In genomic region chr19:58060854-58061358, GRCm38 (mm10) we compare ENCODE assay signal across 9 mouse cellular contexts.
DNase-seq lines count a peak whose midpoint lies in the region; ATAC-seq and TF ChIP-seq lines count a peak whose summit lies in the region.
"Had no signal": no experiment of that assay in that cellular context is flagged by ENCODE, and none has a peak within 500 bp of the region (broad histone marks: within the 10 kb centered on the region; RNA-seq: fewer than 3 reads in every experiment).

No protein-coding gene starts in this region.

- H3K36me3 ChIP-seq in liver, embryonic 11.5 days (ENCODE audit: control insufficient read depth, insufficient read depth, low read length), result no peaks in the 10 kb centered on the region
- H3K36me3 ChIP-seq in forebrain, embryonic 16.5 days (ENCODE audit: control insufficient read depth, insufficient read depth), result no peaks in the 10 kb centered on the region
- no peaks in the 10 kb centered on the region for H3K36me3 ChIP-seq in limb, embryonic 12.5 days
- no peaks in the 10 kb centered on the region for H3K36me3 ChIP-seq in stomach, postnatal 0 days (ENCODE audit: control insufficient read depth, insufficient read depth, low read length)

- intact Hi-C loops in left cerebral cortex, postnatal 14 days (cut with DNase I), result no loop called here

- H3K4me3 ChIP-seq in liver, embryonic 11.5 days (ENCODE audit: low read depth, low read length), result no peak overlapping the region
- no peak overlapping the region; the same call in 1 of the 2 replicates for H3K4me3 ChIP-seq in forebrain, embryonic 16.5 days (replicated peaks; ENCODE audit: low read length)
- H3K4me3 ChIP-seq in limb, embryonic 12.5 days (replicated peaks), result no peak overlapping the region
- H3K4me3 ChIP-seq in stomach, postnatal 0 days (ENCODE audit: low read depth, low read length), result no peak overlapping the region

- H3K4me1 ChIP-seq in liver, embryonic 11.5 days (replicated peaks; ENCODE audit: control insufficient read depth, insufficient read depth, low read length), result peaks cover 15% of the 10 kb centered on the region
- peaks cover 37% of the 10 kb centered on the region for H3K4me1 ChIP-seq in forebrain, embryonic 16.5 days (replicated peaks; ENCODE audit: control insufficient read depth, insufficient read depth, low read length)
- peaks cover 19% of the 10 kb centered on the region for H3K4me1 ChIP-seq in limb, embryonic 12.5 days (replicated peaks)
- H3K4me1 ChIP-seq in stomach, postnatal 0 days (replicated peaks; ENCODE audit: control insufficient read depth, insufficient read depth), result no peaks in the 10 kb centered on the region; the same call in 1 of the 2 replicates

- no peak overlapping the region for H3K27ac ChIP-seq in liver, embryonic 11.5 days (ENCODE audit: low read depth, low read length)
- H3K27ac ChIP-seq in forebrain, embryonic 16.5 days (ENCODE audit: low read length), result no peak overlapping the region
- H3K27ac ChIP-seq in limb, embryonic 12.5 days, result 0 out of 2 replicates have a peak overlapping the region, but pooled peaks have one; percentile 45
- H3K27ac ChIP-seq in stomach, postnatal 0 days (replicated peaks), result no peak overlapping the region

- H3K4me2 ChIP-seq in liver, embryonic 11.5 days, result no peak overlapping the region
- peak overlapping the region; percentile 42 for H3K4me2 ChIP-seq in forebrain, embryonic 16.5 days (ENCODE audit: low read length)
- H3K4me2 ChIP-seq in limb, embryonic 12.5 days, result no peak overlapping the region
- no peak overlapping the region for H3K4me2 ChIP-seq in stomach, postnatal 0 days (replicated peaks; ENCODE audit: low read depth)

- TF ChIP-seq CTCF in stomach, postnatal 0 days (IDR thresholded peaks at IDR 0.05; ENCODE audit: low read depth), result no peak

- DNase-seq in liver, result peak; percentile 9
- DNase-seq in liver, embryonic 11.5 days (ENCODE audit: low spot score), result no peak
- peak; percentile 52 for DNase-seq in retina, embryonic 14.5 days (ENCODE audit: low spot score)
- no peak for DNase-seq in thymus, postnatal 14 days
- no peak for DNase-seq in stomach, postnatal 0 days (ENCODE audit: low spot score)
- no peak for DNase-seq in left cerebral cortex, postnatal 14 days (ENCODE audit: low spot score in 2 of 2)
- DNase-seq: thymus, adult 2 months had no signal

- ATAC-seq in liver, embryonic 11.5 days (replicated peaks; ENCODE audit: low FRiP score), result no peak
- peak; percentile 66; the same call in 1 of the 2 replicates for ATAC-seq in forebrain, embryonic 16.5 days
- peak; percentile 84; the same call in 1 of the 2 replicates for ATAC-seq in limb, embryonic 12.5 days (ENCODE audit: insufficient number of reproducible peaks, insufficient read depth, low FRiP score, low TSS enrichment, low read depth)
- ATAC-seq in stomach, postnatal 0 days (ENCODE audit: low FRiP score, low TSS enrichment), result no peak

- no peaks in the 10 kb centered on the region for H3K9me3 ChIP-seq in liver, embryonic 11.5 days (ENCODE audit: control insufficient read depth, low read length)
- no peaks in the 10 kb centered on the region for H3K9me3 ChIP-seq in forebrain, embryonic 16.5 days (ENCODE audit: control insufficient read depth, low read length)
- no peaks in the 10 kb centered on the region for H3K9me3 ChIP-seq in limb, embryonic 12.5 days
- no peaks in the 10 kb centered on the region for H3K9me3 ChIP-seq in stomach, postnatal 0 days (ENCODE audit: control insufficient read depth, low read length)

- WGBS in liver, embryonic 11.5 days, result 32% methylated on average over 15 of the region's 15 CpGs
- 8% methylated on average over 15 of the region's 15 CpGs for WGBS in forebrain, embryonic 16.5 days
- WGBS in limb, embryonic 12.5 days, result 20% methylated on average over 15 of the region's 15 CpGs
- WGBS in stomach, postnatal 0 days, result 48% methylated on average over 15 of the region's 15 CpGs

- TF ChIP-seq EP300 in stomach, postnatal 0 days (optimal IDR thresholded peaks at IDR 0.05), result no peak

- H3K27me3 ChIP-seq in liver, embryonic 11.5 days (replicated peaks; ENCODE audit: control insufficient read depth, insufficient read depth, low read length), result no peaks in the 10 kb centered on the region
- H3K27me3 ChIP-seq in forebrain, embryonic 16.5 days (replicated peaks; ENCODE audit: control insufficient read depth, insufficient read depth, low read length), result no peaks in the 10 kb centered on the region; the same call in 1 of the 2 replicates
- H3K27me3 ChIP-seq in limb, embryonic 12.5 days, result no peaks in the 10 kb centered on the region
- H3K27me3 ChIP-seq in stomach, postnatal 0 days (ENCODE audit: control insufficient read depth, insufficient read depth, low read length), result no peaks in the 10 kb centered on the region

- H3K9ac ChIP-seq in liver, embryonic 11.5 days (ENCODE audit: low read depth, low read length), result no peak overlapping the region
- H3K9ac ChIP-seq in forebrain, embryonic 16.5 days (replicated peaks; ENCODE audit: low read depth, low read length), result 0 out of 2 replicates have a peak overlapping the region, but pooled peaks have one; percentile 6
- no peak overlapping the region for H3K9ac ChIP-seq in limb, embryonic 12.5 days (replicated peaks)
- no peak overlapping the region for H3K9ac ChIP-seq in stomach, postnatal 0 days (ENCODE audit: low read length)

Comparison
In these comparisons a context has a peak if more than half of its experiments do, and no peak if none do; other contexts are left out.
1. DNase-seq: peak in liver (single experiment) and retina, embryonic 14.5 days (single experiment); none in liver, embryonic 11.5 days (single experiment), thymus, postnatal 14 days (single experiment), stomach, postnatal 0 days (single experiment) and left cerebral cortex, postnatal 14 days (0 of 2).
2. ATAC-seq: peak in forebrain, embryonic 16.5 days (single experiment) and limb, embryonic 12.5 days (single experiment); none in liver, embryonic 11.5 days (single experiment) and stomach, postnatal 0 days (single experiment).